In genomic region chr1:135945711-135946110, GRCm38 (mm10) we compare ENCODE assay signal across 8 mouse cellular contexts. TPM values are rescaled to one million over a fixed set of nuclear protein-coding genes. Genes with fewer than 3 reads are reported as not detected.
A peak's percentile ranks its signal among the peaks of the same experiment; 100 is the strongest.
DNase-seq lines count a peak whose midpoint lies in the region.

No protein-coding gene starts in this region.

- whole genome bisulfite sequencing in large intestine, adult 2 months = 8% methylated on average over 7 of the region's 7 CpGs

- intact Hi-C loops in gastrocnemius, postnatal 36 days (cut with DNase I) = loop anchor here (1.0 kb wide), 1 partner anchor 80 kb away; no protein-coding TSS in a partner anchor

- DNase-seq in gastrocnemius, adult 18-20 months (ENCODE audit: low spot score) = peak; percentile 46
- no peak for DNase-seq in gastrocnemius, postnatal 36 days
- peak; percentile 57 to 59 for DNase-seq in B cell, adult 2 months
- peak; percentile 28 to 60 for DNase-seq in adrenal gland, postnatal 36 days
- peak; percentile 71 for DNase-seq in forelimb bud, embryonic 11.5 days (ENCODE audit: low read depth, low spot score)
- DNase-seq in large intestine, adult 2 months (ENCODE audit: low read depth, low spot score) = peak; percentile 50
- DNase-seq in neural tube, embryonic 10.5 days (ENCODE audit: extremely low spot score, low spot score) = peak; percentile 41
- peak; percentile 45 for DNase-seq in testis, postnatal 14 days (ENCODE audit: low spot score)

RNA-seq across cellular contexts. Expression of gene Pkp1, which starts 26.7 kb away (rescaled TPM):
- under 1 TPM in 1 of 2 experiments, not detected in 1; 0.09 TPM for total RNA-seq in gastrocnemius, adult 18-20 months (2021)
- total RNA-seq in gastrocnemius, postnatal 36 days (2021) = under 1 TPM in 1 of 2 experiments, not detected in 1; 0.23 TPM
- total RNA-seq in adrenal gland, postnatal 36 days (2021) = not detected
- 15.1 and 19.9 TPM in 2 replicates for polyA plus RNA-seq in large intestine, adult 2 months (2012; rRNA removed)

Comparison
In these comparisons a context has a peak if more than half of its experiments do, and no peak if none do; other contexts are left out.
1. DNase-seq: peak in gastrocnemius, adult 18-20 months (single experiment), B cell, adult 2 months (2 of 2), adrenal gland, postnatal 36 days (2 of 2), forelimb bud, embryonic 11.5 days (single experiment), large intestine, adult 2 months (single experiment), neural tube, embryonic 10.5 days (single experiment) and testis, postnatal 14 days (single experiment); none in gastrocnemius, postnatal 36 days (0 of 2).